Mouse (Mus musculus) hindlimb bud, embryonic 11.5 days (tissue): ENCODE results near the gene Aff4.
A peak's percentile ranks its signal among the peaks of the same experiment; 100 is the strongest.

ENCODE experiments used
- DNase-seq: peaks from one replicate; pipeline ENCODE4 v3.0.0-alpha.2; 2012; ENCODE audit warnings: low read depth, low spot score; ENCODE audit errors: extremely low spot score

Aff4 gene

GRCm38 (mm10) chr11:53427993-53428715 is 77.5 kb downstream of the Aff4 start:
- no peak for DNase-seq

GRCm38 (mm10) chr11:53428716-53429057 is 78.1 kb downstream of the Aff4 start:
- no peak for DNase-seq

- no peak for DNase-seq
These were observed 78.5 kb downstream of the Aff4 start for GRCm38 (mm10) chr11:53429182-53429581.

GRCm38 (mm10) chr11:53430300-53430669 is 79.7 kb downstream of the Aff4 start:
- DNase-seq = no peak

GRCm38 (mm10) chr11:53430670-53431346 is 80.2 kb downstream of the Aff4 start, which contains the start of the genes Uqcrq and Gdf9:
TSS of gene Uqcrq (minus strand) at chr11:53430831.
TSS of gene Gdf9 (plus strand) at chr11:53431023.
- peak; percentile 98 for DNase-seq

- no peak for DNase-seq
These were observed 80.9 kb downstream of the Aff4 start for GRCm38 (mm10) chr11:53431347-53432056.

GRCm38 (mm10) chr11:53433057-53433456 is 82.4 kb downstream of the Aff4 start:
- no peak for DNase-seq

- no peak for DNase-seq
These were observed 84.9 kb downstream of the Aff4 start for GRCm38 (mm10) chr11:53435504-53435903.

GRCm38 (mm10) chr11:53436338-53436737 is 85.7 kb downstream of the Aff4 start:
- DNase-seq = no peak

GRCm38 (mm10) chr11:53441921-53442320 is 91.3 kb downstream of the Aff4 start:
- DNase-seq = no peak

GRCm38 (mm10) chr11:53443861-53444260 is 93.2 kb downstream of the Aff4 start:
- no peak for DNase-seq

- DNase-seq = no peak
These were observed 94.9 kb downstream of the Aff4 start for GRCm38 (mm10) chr11:53445562-53445961.

- no peak for DNase-seq
These were observed 95.5 kb downstream of the Aff4 start for GRCm38 (mm10) chr11:53446183-53446582.

GRCm38 (mm10) chr11:53447996-53448395 is 97.4 kb downstream of the Aff4 start:
- no peak for DNase-seq

- no peak for DNase-seq
These were observed 97.9 kb downstream of the Aff4 start for GRCm38 (mm10) chr11:53448529-53448928.

GRCm38 (mm10) chr11:53450070-53450705 is 99.6 kb downstream of the Aff4 start:
- no peak for DNase-seq

GRCm38 (mm10) chr11:53451361-53451760 is 100.7 kb downstream of the Aff4 start:
- no peak for DNase-seq

GRCm38 (mm10) chr11:53452396-53452795 is 101.8 kb downstream of the Aff4 start:
- no peak for DNase-seq

GRCm38 (mm10) chr11:53453031-53453430 is 102.4 kb downstream of the Aff4 start:
- DNase-seq = no peak

GRCm38 (mm10) chr11:53456474-53457371 is 106.1 kb downstream of the Aff4 start, which contains the start of the genes Gm10447 and Shroom1:
TSS of gene Gm10447 (minus strand) at chr11:53457110.
TSS of gene Shroom1 (plus strand) at chr11:53457205.
- no peak for DNase-seq
